Mouse (Mus musculus) spleen, adult 2 months (tissue): ENCODE results near the gene Pot1a. TPM values are rescaled to one million over a fixed set of nuclear protein-coding genes. Genes with fewer than 3 reads are reported as not detected.

Source experiments
- DNase-seq, 2 experiments: peaks; one replicate each; pipeline versions ENCODE4 v3.0.0 to v3.0.0-alpha.2; 2012 to 2021; ENCODE audit warnings: low spot score in 2 of 2, low read depth in 1 of 2
- H3K27ac ChIP-seq: fragments of 200-500 bp; 2 replicates; pipeline ENCODE4 v1.5.1; 2012; ENCODE audit warnings: low read length, inconsistent platforms; ENCODE audit not compliant: insufficient read depth
- H3K27me3 ChIP-seq: fragments of 200-500 bp; 2 replicates; pipeline ENCODE4 v1.6.1; 2012; ENCODE audit warnings: mild to moderate bottlenecking, moderate library complexity, low read length, inconsistent platforms; ENCODE audit not compliant: control insufficient read depth, insufficient read depth
- H3K36me3 ChIP-seq: fragments of 200-500 bp; 2 replicates; pipeline ENCODE4 v1.6.1; 2012; ENCODE audit warnings: mild to moderate bottlenecking, low read length, inconsistent platforms; ENCODE audit not compliant: control insufficient read depth, insufficient read depth
- H3K4me1 ChIP-seq: fragments of 200-500 bp; 2 replicates; pipeline ENCODE4 v1.6.1; 2011; ENCODE audit warnings: inconsistent platforms; ENCODE audit not compliant: control insufficient read depth, insufficient read depth, insufficient read length
- H3K4me3 ChIP-seq: fragments of 200-500 bp; 2 replicates; pipeline ENCODE4 v1.5.1; 2011; ENCODE audit warnings: mild to moderate bottlenecking, inconsistent platforms; ENCODE audit not compliant: insufficient read depth, insufficient read length; ENCODE audit errors: extremely low read depth
- CTCF ChIP-seq: fragments of 200-500 bp; IDR thresholded peaks from 2 replicates; pipeline ENCODE4 v1.5.1; 2011; ENCODE audit warnings: mild to moderate bottlenecking, inconsistent platforms; ENCODE audit not compliant: insufficient read depth, insufficient read length, insufficient replicate concordance; ENCODE audit errors: extremely low read depth
- POLR2A ChIP-seq: fragments of 200-500 bp; IDR thresholded peaks from 2 replicates; pipeline ENCODE4 v1.6.1; 2011; ENCODE audit warnings: low read depth, low read length, inconsistent platforms
- WGBS: fragments of 180-500 bp; shearing (Covaris S2); methylation state at CpG from one replicate; pipeline ENCODE4 v1.1.7; 2018; 5-methylcytosine and 5-hydroxymethylcytosine counted together
- polyA plus RNA-seq: library from polyadenylated mRNA; depleted of rRNA; stranded (reverse); fragments of >200 nt; gene quantifications from 2 replicates; pipeline ENCODE4 v1.2.3, GENCODE M21; 2012

Gene Pot1a
- polyA plus RNA-seq, 1 experiment: 4.0 TPM

DNA sequence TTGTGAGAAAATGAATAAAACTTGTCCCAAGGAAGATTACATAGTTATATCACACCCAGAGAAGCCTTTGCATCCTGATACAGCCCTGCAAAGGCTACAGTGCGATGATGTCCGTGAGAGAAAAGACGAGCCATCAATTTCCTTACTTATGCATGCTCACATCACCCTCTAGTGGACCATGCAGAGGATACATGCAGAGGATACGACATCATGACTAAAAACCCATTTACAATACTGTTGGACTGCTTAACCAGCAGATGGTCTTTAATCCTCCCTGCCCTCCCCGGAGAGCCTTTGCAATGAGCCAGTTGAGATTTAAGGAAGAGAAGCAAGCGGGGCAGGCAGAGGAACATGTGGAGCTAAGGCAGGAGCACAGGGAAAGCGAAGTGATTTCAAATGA is 42.0 kb downstream of the Pot1a start:
- peaks cover 20% of the 10 kb centered on the region for H3K36me3 ChIP-seq
- H3K4me3 ChIP-seq: no peak overlapping the region
- DNase-seq: no peak
- WGBS: 89% methylated on average over 7 of the region's 7 CpGs
- H3K27me3 ChIP-seq: no peaks in the 10 kb centered on the region
- TF ChIP-seq POLR2A (no peak), CTCF (no peak)
- H3K27ac ChIP-seq: no peak overlapping the region
- no peaks in the 10 kb centered on the region for H3K4me1 ChIP-seq

DNA sequence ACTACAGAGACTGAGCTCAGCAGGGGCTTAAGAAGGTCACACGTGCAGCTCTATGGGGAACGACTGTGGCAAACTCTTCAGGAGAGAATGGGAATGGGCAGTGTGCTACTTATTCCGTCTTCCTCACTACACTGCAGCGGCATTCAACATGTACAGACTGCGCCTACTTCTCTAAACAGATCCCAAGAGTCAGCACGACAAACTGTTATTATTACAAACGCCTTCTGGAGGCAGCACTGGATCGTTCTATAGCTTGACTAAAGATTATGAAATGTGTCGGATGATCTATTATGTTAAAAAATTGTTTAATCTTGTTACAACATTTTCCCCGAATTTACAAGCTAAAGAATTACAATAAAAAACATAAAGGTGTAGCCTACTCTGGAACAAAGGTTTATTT is 42.8 kb downstream of the Pot1a start:
- peaks cover 26% of the 10 kb centered on the region for H3K36me3 ChIP-seq
- DNase-seq: no peak
- no peak overlapping the region for H3K4me3 ChIP-seq
- 94% methylated on average over 10 of the region's 10 CpGs for WGBS
- H3K27me3 ChIP-seq: no peaks in the 10 kb centered on the region
- H3K4me1 ChIP-seq: no peaks in the 10 kb centered on the region
- H3K27ac ChIP-seq: no peak overlapping the region
- TF ChIP-seq POLR2A (no peak), CTCF (no peak)

DNA sequence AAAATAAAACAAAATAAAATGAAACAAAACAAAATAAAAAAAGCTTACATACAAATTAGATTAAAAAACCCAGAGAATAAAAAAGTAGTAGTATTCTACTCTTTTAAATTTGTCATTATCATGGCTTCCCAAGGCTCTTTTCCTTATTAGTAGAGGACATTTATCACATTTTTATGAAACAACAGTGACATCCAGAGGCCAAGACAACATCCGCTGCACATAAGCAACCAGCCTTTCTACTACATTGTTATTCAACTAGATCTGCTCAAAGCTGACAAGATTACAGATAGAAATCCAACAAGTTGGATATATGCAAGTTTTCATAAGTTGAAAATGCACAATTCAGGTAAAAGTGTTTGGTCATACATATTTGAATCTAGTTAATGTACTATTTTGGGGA is 56.4 kb downstream of the Pot1a start:
- no peak for DNase-seq
- H3K27me3 ChIP-seq: no peaks in the 10 kb centered on the region
- peaks cover 14% of the 10 kb centered on the region for H3K36me3 ChIP-seq
- no peak overlapping the region for H3K27ac ChIP-seq
- H3K4me1 ChIP-seq: no peaks in the 10 kb centered on the region
- 95% methylated on average over 1 of the region's 1 CpGs for WGBS
- H3K4me3 ChIP-seq: no peak overlapping the region
- TF ChIP-seq POLR2A (no peak), CTCF (no peak)

DNA sequence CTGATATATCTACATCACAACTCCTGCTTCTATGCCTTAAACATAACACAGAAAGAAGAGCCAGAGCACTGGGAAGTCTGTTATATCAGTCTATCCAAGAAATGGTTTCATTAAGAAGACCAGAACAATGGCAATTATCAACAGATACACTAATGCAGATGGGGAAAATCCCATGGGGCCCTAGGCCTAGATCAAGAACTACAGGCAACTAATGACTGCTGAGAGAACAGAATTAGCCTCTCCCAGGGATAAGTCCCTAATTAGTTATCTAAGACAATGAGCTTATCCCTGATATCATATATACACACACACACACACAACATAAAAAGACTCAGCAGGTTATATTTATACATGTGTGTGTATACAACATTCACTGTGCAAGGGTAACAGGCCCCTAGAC is 72.5 kb downstream of the Pot1a start:
- Histone ChIP-seq H3K27ac (no peak overlapping the region), H3K4me3 (no peak overlapping the region), H3K4me1 (no peaks in the 10 kb centered on the region), H3K27me3 (no peaks in the 10 kb centered on the region), H3K36me3 (no peaks in the 10 kb centered on the region)
- TF ChIP-seq POLR2A: no peak
- no peak for TF ChIP-seq CTCF
- no peak for DNase-seq

DNA sequence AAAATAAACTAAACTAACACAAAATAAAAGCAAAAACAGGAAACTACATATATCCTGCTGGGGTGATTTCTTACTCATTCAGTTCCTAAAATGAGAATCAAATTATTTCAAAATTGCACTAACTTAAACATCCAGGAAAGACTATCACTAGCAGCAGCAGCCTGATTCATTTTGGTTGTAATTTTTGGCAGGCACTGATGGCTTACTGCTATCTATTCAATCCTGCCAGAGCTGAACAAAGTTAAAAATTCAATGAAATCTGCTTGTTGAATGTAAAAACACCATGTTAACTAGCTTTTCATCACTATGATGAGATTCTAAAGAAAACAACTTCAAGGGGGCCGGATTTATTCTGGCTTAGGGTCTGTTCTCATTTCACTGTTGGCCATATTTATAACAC is 82.5 kb downstream of the Pot1a start:
- no peak for DNase-seq
- Histone ChIP-seq H3K27me3 (no peaks in the 10 kb centered on the region), H3K4me3 (no peak overlapping the region), H3K36me3 (no peaks in the 10 kb centered on the region), H3K27ac (no peak overlapping the region), H3K4me1 (no peaks in the 10 kb centered on the region)
- 74% methylated on average over 1 of the region's 1 CpGs for WGBS
- TF ChIP-seq POLR2A: no peak
- TF ChIP-seq CTCF: no peak

DNA sequence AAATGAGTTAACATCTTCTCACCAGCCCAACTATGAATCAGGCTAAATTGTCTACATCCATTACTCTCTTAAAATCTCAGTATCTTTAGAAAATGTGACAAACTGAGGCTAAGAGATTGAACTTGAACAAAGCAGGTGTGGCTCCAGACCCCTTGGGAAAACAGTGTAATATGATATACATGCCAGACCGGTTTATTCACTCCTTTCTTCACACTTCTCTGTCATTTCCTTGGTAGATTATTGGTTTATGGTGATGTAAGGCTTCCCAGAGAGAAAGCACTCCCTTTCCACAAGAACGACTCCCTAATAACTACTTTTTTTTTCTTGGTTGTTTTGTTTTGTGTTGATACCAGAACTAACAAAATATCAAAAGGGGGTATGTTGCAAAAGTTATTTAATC is 98.4 kb downstream of the Pot1a start:
- TF ChIP-seq POLR2A (no peak), CTCF (no peak)
- Histone ChIP-seq H3K27ac (no peak overlapping the region), H3K4me1 (no peaks in the 10 kb centered on the region), H3K27me3 (no peaks in the 10 kb centered on the region), H3K4me3 (no peak overlapping the region), H3K36me3 (no peaks in the 10 kb centered on the region)
- no peak for DNase-seq
- 24% methylated on average over 2 of the region's 2 CpGs for WGBS

DNA sequence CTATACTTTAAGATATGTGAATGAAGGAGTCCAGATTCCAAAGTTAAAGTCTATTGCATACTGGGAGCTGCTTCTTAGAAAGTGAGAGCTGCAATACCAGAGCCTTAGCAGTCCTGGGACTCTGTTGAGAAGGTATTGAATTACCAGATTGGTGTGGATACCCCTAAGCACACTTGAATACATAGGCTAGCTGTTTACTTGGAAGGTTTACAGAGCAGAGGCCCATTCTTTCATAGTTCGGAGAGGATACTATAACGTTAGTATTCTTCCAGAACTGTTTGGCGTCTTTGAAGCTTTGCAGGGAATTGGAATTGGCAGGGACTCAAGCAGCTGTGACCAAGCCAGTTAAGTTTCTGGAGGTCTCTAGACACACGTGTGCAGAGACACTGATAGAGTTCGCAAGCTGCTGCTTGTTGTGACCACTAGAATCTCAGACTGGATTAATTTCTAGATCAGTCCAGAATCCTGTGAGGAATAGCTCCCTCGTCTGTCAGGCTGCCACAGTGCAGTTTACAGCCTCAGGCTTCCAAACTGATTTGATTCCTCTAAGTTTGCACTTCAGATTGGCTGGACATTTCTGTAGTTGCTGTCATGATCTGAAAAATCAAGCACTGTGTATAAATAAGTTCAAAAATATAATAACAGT is 99.7 kb downstream of the Pot1a start:
- Histone ChIP-seq H3K36me3 (no peaks in the 10 kb centered on the region), H3K27ac (no peak overlapping the region), H3K27me3 (no peaks in the 10 kb centered on the region), H3K4me3 (no peak overlapping the region), H3K4me1 (no peaks in the 10 kb centered on the region)
- TF ChIP-seq CTCF: no peak
- TF ChIP-seq POLR2A: no peak
- WGBS: 60% methylated on average over 6 of the region's 6 CpGs
- DNase-seq: no peak
